Mouse (Mus musculus) cortical plate, adult 2 months (tissue): ENCODE results near the gene Wiz.

Experiments used
- CTCF ChIP-seq: fragments of 200-500 bp; IDR thresholded peaks from 2 replicates; pipeline ENCODE4 v1.5.1; 2011; ENCODE audit warnings: mild to moderate bottlenecking, control low read depth, low read length; ENCODE audit not compliant: insufficient read depth; ENCODE audit errors: extremely low read depth
- POLR2A ChIP-seq: fragments of 200-500 bp; IDR thresholded peaks from 2 replicates; pipeline ENCODE4 v1.6.1; 2011; ENCODE audit warnings: mild to moderate bottlenecking, low read length, control low read depth; ENCODE audit not compliant: insufficient read depth; ENCODE audit errors: extremely low read depth

DNA sequence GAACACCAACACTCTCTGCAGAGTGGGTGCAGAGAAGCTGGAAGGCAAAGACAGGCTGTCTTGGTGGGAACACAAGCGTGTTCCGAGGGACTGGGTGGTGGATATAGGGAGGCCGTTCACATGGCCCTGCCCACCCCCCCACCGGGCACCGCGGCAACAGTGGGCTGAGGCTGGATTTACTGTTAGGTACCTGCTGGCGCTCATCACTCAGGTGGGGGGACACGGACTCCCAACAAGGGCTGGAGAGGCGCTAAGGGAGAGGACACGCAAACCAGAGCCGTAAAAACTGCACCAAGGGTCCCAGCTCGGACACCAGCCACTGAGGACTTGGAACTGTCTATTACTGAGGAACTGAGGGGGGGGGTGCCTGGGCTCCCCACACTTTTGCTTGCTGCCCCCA is 54.3 kb downstream of the Wiz start:
- TF ChIP-seq POLR2A, result no peak
- no peak for TF ChIP-seq CTCF
